Mouse (Mus musculus) heart, embryonic 16.5 days (tissue): ENCODE measurements around the gene Slc31a1. TPM values are rescaled to one million over a fixed set of nuclear protein-coding genes. Genes with fewer than 3 reads are reported as not detected.
A peak's percentile ranks its signal among the peaks of the same experiment; 100 is the strongest.

Source experiments
- ATAC-seq: fragments of 200-750 bp; cut with Nextera tagmentation; replicated peaks from 2 replicates; pipeline ENCODE4 v1.8.0; 2017; ENCODE audit warnings: moderate number of reproducible peaks; ENCODE audit not compliant: insufficient read depth, low FRiP score; ENCODE audit errors: extremely low read depth
- H3K27ac ChIP-seq: fragments of 300-500 bp; sonication (generic); 2 replicates; pipeline ENCODE4 v1.5.1; 2014; ENCODE audit warnings: mild to moderate bottlenecking, low read length, control low read depth, moderate library complexity
- H3K27me3 ChIP-seq: fragments of 300-500 bp; sonication (generic); 2 replicates; pipeline ENCODE4 v1.6.1; 2014; ENCODE audit warnings: low read length, mixed read lengths; ENCODE audit not compliant: control insufficient read depth, insufficient read depth
- H3K36me3 ChIP-seq: fragments of 300-500 bp; sonication (generic); 2 replicates; pipeline ENCODE4 v1.6.1; 2014; ENCODE audit not compliant: control insufficient read depth, insufficient read depth
- H3K4me1 ChIP-seq: fragments of 300-500 bp; sonication (generic); 2 replicates; pipeline ENCODE4 v1.6.1; 2014; ENCODE audit warnings: low read length, mixed read lengths; ENCODE audit not compliant: control insufficient read depth, insufficient read depth
- H3K4me2 ChIP-seq: fragments of 300-500 bp; sonication (generic); 2 replicates; pipeline ENCODE4 v1.6.1; 2014; ENCODE audit warnings: low read depth, mild to moderate bottlenecking, control low read depth, low read length
- H3K4me3 ChIP-seq: fragments of 300-500 bp; sonication (generic); 2 replicates; pipeline ENCODE4 v1.5.1; 2014; ENCODE audit warnings: mild to moderate bottlenecking, control low read depth, low read length
- H3K9ac ChIP-seq: fragments of 300-500 bp; sonication (generic); 2 replicates; pipeline ENCODE4 v1.6.1; 2014; ENCODE audit warnings: low read length, control low read depth
- H3K9me3 ChIP-seq: fragments of 300-500 bp; sonication (generic); replicated peaks from 2 replicates; pipeline ENCODE4 v1.6.1; 2016; ENCODE audit warnings: low read length; ENCODE audit not compliant: control insufficient read depth
- WGBS: fragments of 180-500 bp; shearing (Covaris S2); extraction: QIAGEN DNeasy Blood & Tissue Kit; methylation state at CpG from one replicate; pipeline ENCODE4 v1.1.7; 2014; 5-methylcytosine and 5-hydroxymethylcytosine counted together
- polyA plus RNA-seq: library from polyadenylated mRNA; unstranded; fragments of >200 nt; fragmentation: Nextera tagmentation; extraction: Ambion mirVana; gene quantifications from 2 replicates; pipeline ENCODE4 v1.2.1, GENCODE M21; 2015

The Slc31a1 gene
- polyA plus RNA-seq, 1 experiment from 2014 or later, result 43.0 TPM

- ATAC-seq, result no peak
- 84% methylated on average over 9 of the region's 9 CpGs for WGBS
- no peak overlapping the region for H3K27ac ChIP-seq
- H3K9me3 ChIP-seq, result no peaks in the 10 kb centered on the region
- no peaks in the 10 kb centered on the region for H3K27me3 ChIP-seq
- no peak overlapping the region for H3K4me3 ChIP-seq
- peaks cover 28% of the 10 kb centered on the region for H3K4me1 ChIP-seq
- H3K4me2 ChIP-seq, result no peak overlapping the region
- no peak overlapping the region for H3K9ac ChIP-seq
- no peaks in the 10 kb centered on the region for H3K36me3 ChIP-seq
Observed at GRCm38 (mm10) chr4:62372818-62373520, 12.4 kb downstream of the Slc31a1 start.

GRCm38 (mm10) chr4:62373668-62374067 is 13.1 kb downstream of the Slc31a1 start:
- WGBS, result 58% methylated on average over 7 of the region's 7 CpGs
- Histone ChIP-seq H3K4me2 (no peak overlapping the region), H3K27me3 (no peaks in the 10 kb centered on the region), H3K4me1 (peaks cover 28% of the 10 kb centered on the region), H3K9me3 (no peaks in the 10 kb centered on the region), H3K36me3 (no peaks in the 10 kb centered on the region), H3K4me3 (no peak overlapping the region), H3K27ac (no peak overlapping the region), H3K9ac (no peak overlapping the region)
- ATAC-seq, result no peak

- Histone ChIP-seq H3K36me3 (no peaks in the 10 kb centered on the region), H3K4me1 (peaks cover 21% of the 10 kb centered on the region), H3K27me3 (no peaks in the 10 kb centered on the region), H3K9me3 (no peaks in the 10 kb centered on the region), H3K27ac (peak overlapping the region; percentile 69), H3K4me3 (no peak overlapping the region), H3K9ac (no peak overlapping the region), H3K4me2 (peak overlapping the region; percentile 31; the same call in 1 of the 2 replicates)
- 43% methylated on average over 4 of the region's 4 CpGs for WGBS
- peak; percentile 58; the same call in 1 of the 2 replicates for ATAC-seq
Observed at GRCm38 (mm10) chr4:62374342-62374741, 13.8 kb downstream of the Slc31a1 start.

- no peaks in the 10 kb centered on the region for H3K27me3 ChIP-seq
- H3K4me1 ChIP-seq, result peaks cover 20% of the 10 kb centered on the region
- no peaks in the 10 kb centered on the region for H3K36me3 ChIP-seq
- H3K9me3 ChIP-seq, result no peaks in the 10 kb centered on the region
- ATAC-seq, result no peak
- 85% methylated on average over 2 of the region's 2 CpGs for WGBS
- no peak overlapping the region for H3K4me2 ChIP-seq
- no peak overlapping the region for H3K4me3 ChIP-seq
- no peak overlapping the region for H3K9ac ChIP-seq
- H3K27ac ChIP-seq, result no peak overlapping the region
Observed at GRCm38 (mm10) chr4:62376123-62376522, 15.6 kb downstream of the Slc31a1 start.

GRCm38 (mm10) chr4:62379724-62380381 is 19.3 kb downstream of the Slc31a1 start:
- Histone ChIP-seq H3K9ac (no peak overlapping the region), H3K4me1 (peaks cover 5% of the 10 kb centered on the region), H3K9me3 (no peaks in the 10 kb centered on the region), H3K4me2 (no peak overlapping the region), H3K4me3 (no peak overlapping the region), H3K27me3 (no peaks in the 10 kb centered on the region), H3K36me3 (no peaks in the 10 kb centered on the region), H3K27ac (no peak overlapping the region)
- WGBS, result 80% methylated on average over 9 of the region's 9 CpGs
- ATAC-seq, result no peak

- 77% methylated on average over 6 of the region's 6 CpGs for WGBS
- no peaks in the 10 kb centered on the region for H3K27me3 ChIP-seq
Observed at GRCm38 (mm10) chr4:62383207-62383606, 22.7 kb downstream of the Slc31a1 start.

GRCm38 (mm10) chr4:62383752-62384151 is 23.2 kb downstream of the Slc31a1 start:
- no peak overlapping the region for H3K4me2 ChIP-seq
- 77% methylated on average over 7 of the region's 7 CpGs for WGBS
- no peaks in the 10 kb centered on the region for H3K27me3 ChIP-seq

More at GRCm38 (mm10) chr4:62383207-62383606, 22.7 kb downstream of the Slc31a1 start:
- no peak overlapping the region for H3K9ac ChIP-seq
- no peak overlapping the region for H3K27ac ChIP-seq
- H3K9me3 ChIP-seq, result no peaks in the 10 kb centered on the region
- H3K4me1 ChIP-seq, result 0 out of 2 replicates have a peak, but pooled peaks cover 3% of the 10 kb centered on the region
- H3K4me2 ChIP-seq, result no peak overlapping the region
- H3K4me3 ChIP-seq, result no peak overlapping the region
- peaks cover 13% of the 10 kb centered on the region; the same call in 1 of the 2 replicates for H3K36me3 ChIP-seq
- ATAC-seq, result no peak

GRCm38 (mm10) chr4:62384159-62384558 is 23.6 kb downstream of the Slc31a1 start:
- ATAC-seq, result no peak
- no peaks in the 10 kb centered on the region for H3K9me3 ChIP-seq
- H3K4me1 ChIP-seq, result 0 out of 2 replicates have a peak, but pooled peaks cover 3% of the 10 kb centered on the region
- peaks cover 17% of the 10 kb centered on the region for H3K36me3 ChIP-seq
- H3K4me3 ChIP-seq, result no peak overlapping the region
- no peak overlapping the region for H3K4me2 ChIP-seq
- 78% methylated on average over 1 of the region's 1 CpGs for WGBS
- no peaks in the 10 kb centered on the region for H3K27me3 ChIP-seq
- H3K27ac ChIP-seq, result no peak overlapping the region
- no peak overlapping the region for H3K9ac ChIP-seq

More at GRCm38 (mm10) chr4:62383752-62384151, 23.2 kb downstream of the Slc31a1 start:
- Histone ChIP-seq H3K27ac (no peak overlapping the region), H3K36me3 (peaks cover 17% of the 10 kb centered on the region), H3K4me1 (0 out of 2 replicates have a peak, but pooled peaks cover 3% of the 10 kb centered on the region), H3K4me3 (no peak overlapping the region), H3K9ac (no peak overlapping the region), H3K9me3 (no peaks in the 10 kb centered on the region)
- no peak for ATAC-seq

- Histone ChIP-seq H3K9ac (no peak overlapping the region), H3K27ac (no peak overlapping the region), H3K4me3 (no peak overlapping the region), H3K27me3 (no peaks in the 10 kb centered on the region), H3K36me3 (peaks cover 25% of the 10 kb centered on the region), H3K4me2 (no peak overlapping the region), H3K4me1 (0 out of 2 replicates have a peak, but pooled peaks cover 3% of the 10 kb centered on the region), H3K9me3 (no peaks in the 10 kb centered on the region)
- 91% methylated on average over 7 of the region's 7 CpGs for WGBS
- no peak for ATAC-seq
Observed at GRCm38 (mm10) chr4:62385439-62385838, 24.9 kb downstream of the Slc31a1 start.
